Mouse (Mus musculus) kidney, adult 9 months (tissue): Measurements from ENCODE around the gene Rcl1.
A peak's percentile ranks its signal among the peaks of the same experiment; 100 is the strongest.

Source experiments
- DNase-seq: peaks from one replicate; pipeline ENCODE4 v3.0.0; 2022

Rcl1 gene

DNA sequence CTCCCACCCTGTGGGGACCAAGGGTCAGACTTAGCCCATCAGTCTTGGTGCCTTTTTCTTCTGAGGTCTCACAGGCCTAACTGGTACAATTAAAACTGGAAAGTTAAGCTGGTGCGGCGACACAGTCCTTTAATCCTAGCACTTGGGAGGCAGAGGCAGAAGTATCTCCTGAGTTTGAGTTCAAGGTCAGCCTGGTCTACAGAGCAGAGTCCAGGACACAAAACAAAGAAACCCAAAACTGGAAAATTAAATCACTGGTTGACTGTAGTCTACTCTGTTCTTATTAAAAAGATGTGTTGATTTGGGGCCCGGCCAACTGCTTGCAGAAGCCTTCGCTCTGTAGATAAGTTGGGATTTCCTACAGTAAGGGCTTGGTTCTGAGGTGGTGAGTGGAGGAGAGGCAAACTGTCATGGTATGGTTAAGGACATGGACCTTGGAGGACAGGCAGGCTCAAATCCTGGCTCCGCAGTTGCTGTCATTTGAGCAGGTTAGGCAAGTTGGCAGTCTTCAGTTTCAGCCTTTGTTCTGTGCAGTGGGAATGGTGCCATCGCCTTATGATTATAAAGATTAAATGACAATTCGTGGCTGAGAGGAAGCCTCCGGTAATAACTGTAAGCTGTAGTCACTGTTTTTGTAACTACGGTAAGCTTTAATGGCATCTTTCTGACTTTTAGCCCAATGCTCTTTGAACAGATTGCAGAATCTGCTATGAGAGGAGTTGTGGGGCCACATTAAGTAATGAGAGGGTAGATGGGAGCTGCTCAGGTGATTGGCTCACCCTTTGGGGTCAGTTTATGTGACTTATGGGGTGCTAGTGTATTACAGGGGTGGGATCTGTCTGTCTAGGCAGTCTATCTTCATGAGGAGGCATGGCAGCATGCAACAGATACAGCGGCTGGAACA lies 12.8 kb downstream of the Rcl1 start:
- DNase-seq: peak; percentile 36

DNA sequence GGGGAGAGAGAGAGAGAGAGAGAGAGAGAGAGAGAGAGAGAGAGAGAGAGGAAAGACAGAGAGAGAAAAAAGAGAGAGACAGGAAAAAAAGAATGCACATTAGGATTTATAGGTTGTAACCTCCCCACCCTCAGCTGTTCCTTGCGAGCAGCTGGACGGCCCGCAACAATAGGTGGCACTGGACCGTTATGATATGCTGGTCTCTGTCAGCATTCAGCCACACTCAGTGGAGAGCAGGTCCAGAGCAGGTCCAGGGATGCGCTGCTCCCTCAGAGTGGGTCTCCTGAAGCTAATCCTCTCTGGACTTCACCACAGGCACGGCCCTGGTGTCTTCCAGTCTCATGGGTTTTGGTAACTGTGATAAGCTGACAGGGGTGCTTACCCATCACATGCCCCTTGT lies 15.6 kb downstream of the Rcl1 start:
- no peak for DNase-seq

DNA sequence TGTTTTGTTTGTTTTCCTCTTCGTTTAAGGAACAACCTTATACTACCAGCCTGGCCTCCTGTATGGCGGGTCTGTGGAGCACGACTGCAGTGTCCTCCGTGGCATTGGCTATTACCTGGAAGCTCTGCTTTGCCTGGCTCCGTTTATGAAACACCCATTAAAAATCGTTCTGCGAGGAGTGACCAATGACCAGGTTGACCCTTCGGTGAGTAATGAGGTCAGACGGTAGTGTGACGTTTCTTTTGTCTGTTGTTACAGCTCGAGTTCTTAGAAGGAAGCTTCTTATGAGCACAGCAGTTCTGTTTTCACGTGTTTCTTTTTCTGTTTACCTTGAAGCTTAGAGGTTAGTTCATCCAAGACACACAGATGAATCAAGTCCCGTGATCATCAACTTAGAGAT lies 17.0 kb downstream of the Rcl1 start:
- no peak for DNase-seq

DNA sequence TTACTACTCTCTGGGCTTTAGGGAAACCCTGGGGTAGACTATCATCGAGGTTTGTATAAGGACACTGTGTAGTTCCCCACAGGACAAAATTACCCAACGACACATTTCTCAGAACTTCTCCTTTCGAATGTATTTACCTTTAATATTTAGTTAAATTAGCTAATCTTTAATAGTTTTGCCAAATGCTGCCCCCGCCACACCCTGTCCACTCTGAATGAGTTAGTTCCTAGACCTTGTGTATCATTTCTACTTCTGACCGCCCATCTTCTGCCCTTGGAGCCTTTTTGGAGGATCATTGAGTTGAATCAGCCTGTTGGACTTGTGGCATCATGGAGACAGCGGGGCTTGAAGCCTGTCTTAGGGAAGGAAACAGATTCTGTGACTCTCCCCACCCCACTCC lies 19.1 kb downstream of the Rcl1 start:
- peak; percentile 54 for DNase-seq

DNA sequence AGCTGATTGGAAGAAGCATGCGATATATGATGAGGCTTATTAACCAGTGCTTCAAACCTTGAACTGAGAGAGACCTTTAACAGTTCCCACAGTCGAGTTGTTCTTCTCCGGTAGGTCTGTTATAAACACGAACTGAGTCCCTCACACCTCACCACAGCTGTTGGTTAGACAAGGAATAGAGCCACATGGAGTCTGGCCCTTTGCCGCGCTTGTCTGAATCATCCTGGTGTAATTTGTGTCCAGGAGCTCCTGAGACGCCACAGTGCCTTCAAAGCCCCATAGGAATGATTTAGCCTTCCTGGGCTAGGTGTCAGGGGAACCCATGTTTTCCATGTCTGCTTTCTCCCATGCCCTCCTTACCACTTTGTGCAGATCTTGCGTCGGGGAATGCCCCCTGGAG lies 20.2 kb downstream of the Rcl1 start:
- DNase-seq: peak; percentile 42

DNA sequence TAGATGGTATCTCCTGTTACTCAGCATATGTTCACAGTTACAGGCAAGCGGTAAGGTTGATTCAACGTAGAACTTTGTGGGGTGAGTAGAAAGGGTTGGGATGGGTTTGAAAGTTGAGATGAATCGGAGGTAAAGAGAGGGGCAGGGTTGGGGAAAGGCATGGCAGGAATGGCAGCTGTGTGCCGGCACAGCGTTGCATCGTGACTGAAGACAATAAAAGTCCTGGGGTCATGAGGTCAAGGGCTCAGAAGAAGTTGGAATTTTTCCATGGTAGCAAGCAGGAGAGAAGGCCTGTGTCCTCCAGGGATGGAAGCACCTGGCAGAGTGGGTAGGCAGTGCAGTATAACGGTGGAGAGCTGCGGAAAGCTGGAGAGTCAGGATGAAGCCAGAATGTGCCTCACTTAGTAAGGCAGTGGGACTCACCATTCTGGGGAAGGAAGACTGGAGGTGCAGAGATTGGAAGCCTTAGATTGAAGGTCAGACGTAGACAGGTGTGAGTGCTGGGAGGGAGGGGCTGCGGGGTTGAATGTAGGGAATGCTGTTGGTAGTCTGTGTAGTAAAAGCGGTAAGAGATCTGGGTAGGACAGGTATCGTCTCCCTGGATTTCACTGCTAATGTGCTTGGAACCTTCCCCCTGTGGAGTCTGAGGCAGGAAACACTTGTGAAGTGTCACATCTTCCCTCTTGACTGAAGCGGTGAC lies 23.9 kb downstream of the Rcl1 start:
- no peak for DNase-seq

DNA sequence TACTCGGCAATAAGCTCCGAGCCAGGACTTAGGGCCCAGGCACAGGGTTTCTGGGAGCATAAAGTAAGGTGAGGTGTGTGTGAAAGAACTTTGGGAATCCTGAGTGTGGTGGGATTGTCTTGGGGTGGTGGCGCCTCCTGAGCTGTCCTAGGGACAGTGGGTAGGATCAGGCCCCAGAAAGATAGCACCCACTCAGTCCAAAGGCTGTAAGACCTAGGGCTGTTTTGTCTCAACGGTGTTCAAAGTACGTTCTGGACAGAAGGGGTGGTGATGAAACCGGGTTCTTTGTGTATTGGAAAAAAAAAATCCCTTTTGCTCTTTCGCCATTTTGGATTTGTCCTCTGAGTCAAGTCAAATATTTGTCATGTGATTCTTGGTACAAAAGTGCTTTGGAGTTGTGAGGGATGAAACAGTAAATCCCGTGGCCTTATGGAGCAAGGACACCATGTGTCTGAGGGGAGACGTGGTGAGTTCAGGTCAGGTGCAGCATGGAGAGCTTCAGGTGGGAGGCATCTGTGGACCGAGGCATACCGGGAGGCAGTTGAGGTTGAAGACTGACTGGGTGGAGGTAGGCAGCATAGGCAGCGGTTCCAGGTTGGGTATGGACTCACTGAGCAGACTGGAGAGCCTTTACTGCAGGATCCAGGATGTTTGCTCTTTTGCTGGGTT lies 25.3 kb downstream of the Rcl1 start:
- DNase-seq: no peak

DNA sequence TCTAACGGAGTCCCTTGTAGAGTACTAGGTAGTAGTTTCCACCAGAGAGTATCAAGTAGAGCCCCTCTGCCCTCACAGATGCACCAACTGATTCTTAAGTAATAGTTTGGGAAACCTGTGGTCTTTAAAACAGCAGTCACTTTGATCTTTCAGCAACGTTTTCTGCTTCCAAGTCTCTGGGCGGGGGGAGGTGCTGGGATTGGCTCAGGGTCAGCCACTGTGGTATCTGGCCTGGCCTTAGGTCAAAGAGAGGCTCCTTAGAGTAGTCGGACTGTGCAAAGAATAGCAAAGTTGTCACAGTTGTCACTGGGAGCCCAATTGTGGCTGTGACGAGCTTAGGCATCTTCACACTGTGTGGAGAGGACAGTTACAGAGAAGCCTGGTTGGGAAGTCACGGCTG lies 26.2 kb downstream of the Rcl1 start:
- DNase-seq: no peak

DNA sequence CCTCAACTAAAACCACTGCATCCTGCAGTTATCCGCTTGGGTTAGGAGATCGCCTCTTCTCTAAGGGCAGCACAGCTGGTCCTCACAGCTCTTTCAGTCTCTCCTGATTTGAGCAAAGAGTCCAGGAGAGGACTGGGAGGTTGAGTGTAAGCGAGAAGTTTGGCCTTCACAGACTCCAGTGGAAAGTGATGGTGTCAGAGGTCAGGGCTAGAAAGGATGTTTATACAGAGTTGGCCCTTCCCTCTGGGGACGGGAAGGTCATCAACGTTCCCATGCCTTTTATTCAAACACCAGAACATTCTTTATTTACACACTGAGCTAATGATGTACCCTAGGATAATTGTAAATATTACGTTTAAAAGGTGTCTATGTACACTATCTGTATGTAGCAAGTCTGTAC lies 27.0 kb downstream of the Rcl1 start:
- DNase-seq: no peak

DNA sequence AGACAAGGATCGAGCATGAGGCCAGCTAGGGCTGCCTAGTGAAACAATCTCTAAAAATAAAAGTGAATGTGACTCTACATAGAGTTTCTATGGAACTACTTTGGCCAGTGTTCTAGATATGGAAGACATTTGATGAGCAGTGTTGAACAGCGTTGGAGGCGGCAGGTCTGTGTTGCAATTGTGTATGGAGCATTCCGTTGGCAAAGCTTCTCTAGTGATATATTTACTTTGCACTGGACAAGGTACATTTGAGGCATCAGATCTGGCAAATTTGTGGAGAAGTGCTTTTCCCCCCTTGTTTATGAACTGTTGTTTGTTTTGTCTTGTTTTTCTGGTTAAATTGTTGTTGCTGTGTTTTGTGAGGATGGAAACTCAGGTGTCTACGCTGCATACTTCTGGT lies 28.4 kb downstream of the Rcl1 start:
- DNase-seq: peak; percentile 42

DNA sequence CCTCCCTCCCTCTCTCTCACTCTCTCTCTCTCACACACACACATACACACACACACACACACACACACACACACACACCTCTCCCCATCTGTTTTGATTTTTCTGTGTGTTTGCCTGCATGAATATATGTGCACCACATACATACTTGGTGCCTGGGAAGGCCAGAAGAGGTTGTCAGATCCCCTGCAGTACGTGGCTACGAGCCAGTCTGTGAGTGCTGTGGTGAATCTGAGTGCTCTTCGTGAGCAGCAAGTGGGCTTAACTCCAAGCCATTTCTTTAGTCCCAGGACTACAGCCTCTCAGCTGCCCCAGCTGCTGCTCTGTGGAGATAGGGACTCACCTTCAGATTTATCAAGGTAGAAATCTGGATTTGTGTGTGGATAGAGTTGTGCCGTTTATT lies 30.0 kb downstream of the Rcl1 start:
- DNase-seq: no peak

DNA sequence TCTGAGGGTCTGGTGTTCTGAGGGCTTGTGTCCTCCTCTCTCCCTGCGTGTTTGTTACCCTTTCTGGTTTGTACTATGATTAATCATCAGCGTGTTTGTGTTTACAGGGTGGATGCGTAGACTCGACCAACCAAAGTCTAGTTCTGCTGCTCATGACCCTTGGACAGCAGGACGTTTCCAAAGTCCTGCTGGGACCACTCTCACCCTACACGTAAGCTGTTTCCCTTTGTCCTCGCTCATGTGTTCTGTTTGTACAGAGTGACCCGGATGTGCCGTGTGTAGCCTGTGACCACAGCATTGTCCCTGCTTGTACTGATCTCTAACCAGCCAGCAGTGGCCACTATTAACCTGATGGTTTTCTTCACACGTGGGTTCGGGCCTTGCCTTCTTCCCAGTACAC lies 33.1 kb downstream of the Rcl1 start:
- peak; percentile 61 for DNase-seq

DNA sequence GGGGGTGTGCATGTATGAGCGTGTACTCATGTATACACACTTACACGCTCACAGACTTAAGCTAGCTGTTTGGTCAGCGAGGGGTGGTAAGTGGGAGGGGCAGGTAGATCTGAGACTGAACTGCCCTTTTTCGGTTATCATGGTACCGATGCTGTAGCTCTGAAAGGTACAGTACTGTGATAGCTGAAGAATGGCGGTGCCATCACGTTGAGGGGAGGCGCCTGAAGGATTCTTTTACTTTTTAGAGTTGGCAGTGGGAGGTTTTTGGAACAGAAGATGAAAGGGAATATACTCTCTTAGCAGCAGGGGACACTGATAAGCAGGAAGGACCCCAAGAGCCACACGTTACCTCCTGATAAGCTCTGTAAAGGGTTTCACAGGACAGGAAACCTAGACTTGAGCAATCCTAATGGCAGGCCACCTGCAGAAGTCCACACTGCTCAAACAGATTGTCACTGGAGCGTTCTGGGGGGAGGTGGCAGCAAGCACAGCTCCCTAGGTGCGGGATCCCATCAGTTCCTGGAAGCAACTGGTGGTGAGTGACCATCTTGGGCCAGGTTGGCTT lies 34.1 kb downstream of the Rcl1 start:
- DNase-seq: no peak

DNA sequence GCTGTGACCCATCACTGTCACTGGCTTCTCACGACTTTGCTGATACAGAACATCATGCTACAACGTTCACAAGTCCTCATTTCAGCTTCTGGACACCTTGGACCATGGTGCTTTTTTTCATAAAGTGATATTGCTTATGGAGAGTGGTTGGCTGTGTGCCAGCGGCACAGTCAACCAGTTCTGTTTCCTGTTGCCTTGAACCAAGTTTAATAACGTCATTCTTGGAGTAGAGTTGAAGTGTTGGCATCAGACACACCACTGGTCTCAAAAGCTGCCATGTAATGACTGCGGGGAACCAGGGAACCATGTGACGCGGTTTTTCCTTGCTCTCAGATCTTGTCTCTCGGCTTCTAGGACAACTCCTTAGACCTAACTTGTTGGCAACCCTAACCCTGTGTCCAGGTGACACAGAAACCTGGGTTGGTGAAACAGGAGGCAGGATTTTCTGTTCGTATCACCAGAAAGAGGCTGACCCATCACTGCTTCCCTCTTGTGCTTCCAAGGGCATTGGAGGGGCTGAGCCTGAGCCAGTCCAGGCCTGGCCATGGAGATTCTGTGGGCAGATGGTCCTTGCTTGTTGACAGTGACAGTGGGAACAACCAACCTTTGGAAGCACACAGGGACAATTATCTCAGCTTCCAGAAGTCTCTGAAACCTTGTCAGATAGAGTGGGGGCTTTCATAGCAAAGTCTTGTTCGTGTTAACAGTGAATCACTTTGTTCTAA lies 37.5 kb downstream of the Rcl1 start:
- no peak for DNase-seq

DNA sequence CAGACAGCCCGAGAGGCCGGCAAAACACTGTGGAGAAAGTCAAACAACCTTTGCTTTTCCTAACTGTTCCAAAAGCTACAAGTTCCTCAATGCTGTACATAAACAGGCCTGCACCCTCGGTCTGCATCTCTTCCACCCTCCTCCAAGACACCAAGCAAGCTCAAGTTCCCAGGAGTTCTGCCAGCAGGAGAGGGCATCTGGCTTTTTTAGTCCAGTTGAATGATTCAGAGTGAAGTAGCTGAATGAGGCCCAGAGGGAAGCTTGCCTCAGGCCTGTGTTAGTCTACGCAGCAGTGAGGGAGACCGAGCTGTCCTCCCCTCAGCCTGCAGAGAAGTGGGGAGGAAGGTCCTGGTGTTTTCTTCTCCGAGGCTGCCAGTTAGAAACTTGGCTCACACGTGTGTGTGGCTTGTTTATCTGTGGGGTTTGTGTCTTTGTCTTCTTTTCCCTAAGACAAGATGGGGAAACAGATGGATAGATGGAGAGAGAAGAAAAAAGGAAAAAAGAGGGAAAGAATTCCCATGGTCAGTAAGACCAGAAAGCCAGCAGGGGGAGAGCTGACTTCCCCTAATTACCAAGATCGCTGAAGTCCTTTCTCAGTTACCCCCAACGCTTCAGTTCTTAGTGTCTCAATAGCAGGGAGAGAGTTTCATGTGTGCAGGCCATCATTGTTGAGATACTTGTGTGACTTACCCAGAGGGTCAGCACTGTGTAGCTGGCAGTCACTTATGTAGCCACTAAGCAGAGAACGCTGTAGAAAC lies 38.7 kb downstream of the Rcl1 start:
- no peak for DNase-seq

DNA sequence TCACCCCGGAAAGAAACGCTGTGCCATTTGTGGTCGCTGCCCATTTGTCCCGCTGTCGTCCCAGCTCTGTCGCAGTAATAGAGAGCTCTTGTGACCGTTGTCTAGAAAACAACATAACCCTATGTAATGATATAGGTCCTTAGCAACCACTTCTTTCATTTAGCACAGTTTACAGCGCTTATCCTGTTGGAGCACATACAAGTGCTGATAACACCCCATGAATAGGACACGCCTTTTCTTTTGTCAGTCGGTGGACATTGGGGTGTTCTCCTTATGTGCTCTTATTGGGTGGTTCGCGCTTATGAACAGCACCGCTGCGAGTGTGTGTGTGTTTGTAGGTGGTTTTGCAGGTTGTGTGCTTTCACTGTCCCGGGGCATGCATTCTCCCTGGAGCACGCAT lies 39.8 kb downstream of the Rcl1 start:
- no peak for DNase-seq

DNA sequence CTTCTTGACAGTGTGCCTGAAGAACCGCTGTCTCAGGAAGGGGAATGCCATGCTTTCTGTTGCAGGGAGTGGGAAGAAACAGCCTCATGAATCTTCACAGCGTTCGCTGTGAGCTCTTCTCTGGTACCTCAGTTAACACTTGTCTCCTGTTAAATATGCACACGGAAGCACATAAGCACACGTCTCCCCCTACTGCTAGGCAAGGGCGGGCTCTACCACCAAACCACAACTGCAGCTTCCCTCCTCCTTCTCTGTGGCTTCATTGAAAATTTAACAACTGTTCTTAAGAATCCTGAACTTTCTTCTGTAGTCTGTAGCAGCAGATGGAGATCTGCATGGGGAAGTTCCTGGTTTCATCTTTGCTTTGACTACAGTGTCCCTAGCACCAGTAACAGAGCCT lies 41.1 kb downstream of the Rcl1 start:
- DNase-seq: no peak

DNA sequence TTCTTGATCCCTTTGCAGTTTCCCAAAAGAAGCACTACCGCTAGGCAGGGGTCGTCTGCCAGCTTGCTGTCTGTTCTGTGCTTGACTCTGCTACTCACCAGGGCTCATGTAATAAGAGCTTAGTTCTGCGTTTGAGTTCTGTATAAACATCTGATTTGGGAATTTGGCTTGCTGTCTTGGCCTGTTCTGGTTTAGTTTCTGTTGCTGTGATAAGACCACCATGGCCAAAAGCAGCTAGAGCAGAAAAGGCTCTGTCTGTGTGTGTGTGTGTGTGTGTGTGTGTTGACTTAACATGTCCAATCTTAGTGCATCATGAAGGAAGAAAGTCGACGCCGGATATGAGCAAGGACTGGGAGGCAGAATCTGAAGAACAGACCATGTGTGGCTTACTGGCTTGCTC lies 44.2 kb downstream of the Rcl1 start:
- DNase-seq: no peak

DNA sequence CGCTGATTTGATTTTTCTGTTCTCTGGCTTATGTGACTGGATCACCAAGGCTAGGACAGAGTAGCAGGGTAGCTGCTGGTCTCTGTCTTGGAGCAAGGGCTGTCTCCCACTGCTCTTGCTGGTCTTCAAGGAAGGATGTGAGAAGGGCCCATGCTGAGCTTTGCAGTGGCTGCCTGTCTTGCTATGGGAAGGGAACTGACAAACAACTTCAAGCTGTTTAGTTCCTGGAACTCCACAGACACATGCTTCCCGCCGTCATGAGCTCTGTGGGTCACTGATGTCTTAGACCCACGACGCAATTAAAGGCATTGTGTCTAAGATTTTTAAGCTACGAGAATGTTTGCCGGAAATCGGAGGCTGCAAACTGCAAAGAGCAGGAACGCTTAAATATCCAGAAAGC lies 45.6 kb downstream of the Rcl1 start:
- DNase-seq: no peak

DNA sequence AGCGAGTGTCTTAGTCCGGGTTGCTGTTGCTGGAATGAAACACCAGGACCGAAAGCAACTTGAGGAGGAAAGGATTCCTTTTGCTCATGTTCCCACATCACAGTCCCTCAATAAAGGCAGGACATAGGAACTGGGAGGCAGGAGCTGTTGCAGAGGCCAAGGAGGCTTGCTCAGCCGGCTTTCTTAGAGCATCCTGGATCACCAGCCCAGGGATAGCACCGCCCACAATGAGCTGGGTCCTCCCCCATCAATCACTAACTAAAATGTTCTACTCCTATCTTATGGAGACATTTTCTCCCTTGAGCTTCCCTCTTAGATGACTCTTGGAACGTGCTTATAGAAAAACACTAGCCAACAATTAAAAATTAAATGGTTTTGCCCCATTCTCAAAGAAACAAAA lies 48.4 kb downstream of the Rcl1 start:
- no peak for DNase-seq

DNA sequence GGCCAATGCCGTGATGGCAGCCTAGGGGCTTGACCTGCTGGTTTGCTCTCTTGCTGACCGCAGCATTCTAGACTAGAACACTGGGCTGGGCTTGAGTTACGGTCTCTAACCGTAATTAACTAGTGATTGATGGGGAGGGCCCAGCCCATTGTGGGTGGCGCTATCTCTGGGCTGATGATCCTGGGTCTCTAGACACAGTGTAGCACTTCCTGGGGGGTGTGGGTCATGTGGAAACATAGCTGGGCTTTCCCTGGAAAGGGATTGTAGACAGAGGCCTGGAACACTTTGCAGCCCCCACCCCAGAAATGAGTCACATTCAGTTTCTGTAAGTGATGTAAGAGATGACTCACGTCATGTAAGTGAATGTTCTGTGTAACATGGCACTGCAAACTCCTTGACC lies 48.9 kb downstream of the Rcl1 start:
- DNase-seq: no peak

DNA sequence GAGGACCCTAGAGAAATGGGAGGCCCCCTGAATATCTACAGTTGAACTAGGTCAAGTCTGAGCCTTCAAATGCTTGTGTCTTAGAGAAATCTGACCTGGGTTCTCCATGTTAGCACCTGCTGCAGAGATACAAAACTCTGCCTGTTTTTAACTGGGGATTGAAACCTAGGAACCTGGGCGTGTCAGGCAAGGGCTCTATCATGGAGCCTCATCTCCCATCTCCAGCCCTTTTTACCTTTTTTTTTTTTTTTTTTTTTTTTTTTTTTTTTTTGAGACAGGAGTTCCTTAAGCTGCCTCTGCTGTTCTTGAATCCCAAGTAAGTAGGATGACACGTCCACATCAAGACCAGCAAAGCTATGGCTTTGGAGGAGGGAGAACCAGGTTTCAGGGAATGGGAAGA lies 50.3 kb downstream of the Rcl1 start:
- DNase-seq: no peak
